Mouse (Mus musculus) spleen, embryonic (tissue): Measurements from ENCODE around the gene Gnaz.

Source experiments
- CTCF ChIA-PET: fragments of 350-600 bp; sonication (Branson Sonifier 250); formaldehyde crosslinking; loops from one replicate; lab custom pipeline; 2022; lab: Charles Lee

The Gnaz gene

GRCm38 (mm10) chr10:75028743-75029142, 61.8 kb downstream of the Gnaz start:
- CTCF ChIA-PET, result no interaction called here

GRCm38 (mm10) chr10:75029677-75030076, 62.7 kb downstream of the Gnaz start:
- CTCF ChIA-PET, result no interaction called here

- CTCF ChIA-PET, result no interaction called here
These were observed 63.3 kb downstream of the Gnaz start for GRCm38 (mm10) chr10:75030234-75030633.

GRCm38 (mm10) chr10:75031345-75032114, 64.6 kb downstream of the Gnaz start:
- CTCF ChIA-PET, result interaction anchor here (0.7 kb wide), 1 partner anchor 467 kb away, joined by 3 read pairs; no protein-coding TSS in a partner anchor

DNA sequence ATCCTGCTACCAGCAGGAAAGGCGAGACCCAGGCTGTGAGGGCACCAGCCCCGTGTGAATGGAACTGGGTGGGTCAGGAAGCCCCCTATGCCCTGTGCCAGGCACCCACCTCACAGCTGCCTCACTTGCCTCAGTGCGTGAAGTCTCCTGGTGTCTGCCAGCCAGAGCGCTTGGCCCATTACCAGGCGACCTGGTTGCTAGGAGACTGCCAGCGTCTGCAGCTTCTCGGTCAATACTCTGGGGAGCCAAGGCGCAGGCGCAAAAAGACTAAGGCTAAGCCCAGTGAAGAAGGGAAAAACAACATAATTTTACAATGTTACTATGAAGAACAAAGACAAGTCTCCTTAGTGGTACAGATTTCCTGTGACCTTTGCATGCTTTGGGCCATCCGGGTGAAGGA, 65.4 kb downstream of the Gnaz start, which contains the start of gene Rsph14:
Rsph14 (minus strand) TSS at position 192 of the 400 bp plus-strand sequence.
- CTCF ChIA-PET, result no interaction called here

- CTCF ChIA-PET, result interaction anchor here (0.6 to 0.7 kb wide), 2 partner anchors 14 to 186 kb away, joined by 3 to 4 read pairs; no protein-coding TSS in a partner anchor
These were observed 70.0 kb downstream of the Gnaz start, which contains the start of gene Rab36 for GRCm38 (mm10) chr10:75036883-75037379. Gene Rab36, plus strand, starts transcription at chr10:75037058.

GRCm38 (mm10) chr10:75042060-75042459, 75.1 kb downstream of the Gnaz start:
- CTCF ChIA-PET, result interaction anchor here (0.6 kb wide), 1 partner anchor 30 kb away, joined by 3 read pairs; no protein-coding TSS in a partner anchor

GRCm38 (mm10) chr10:75044459-75044858, 77.5 kb downstream of the Gnaz start:
- CTCF ChIA-PET, result no interaction called here

DNA sequence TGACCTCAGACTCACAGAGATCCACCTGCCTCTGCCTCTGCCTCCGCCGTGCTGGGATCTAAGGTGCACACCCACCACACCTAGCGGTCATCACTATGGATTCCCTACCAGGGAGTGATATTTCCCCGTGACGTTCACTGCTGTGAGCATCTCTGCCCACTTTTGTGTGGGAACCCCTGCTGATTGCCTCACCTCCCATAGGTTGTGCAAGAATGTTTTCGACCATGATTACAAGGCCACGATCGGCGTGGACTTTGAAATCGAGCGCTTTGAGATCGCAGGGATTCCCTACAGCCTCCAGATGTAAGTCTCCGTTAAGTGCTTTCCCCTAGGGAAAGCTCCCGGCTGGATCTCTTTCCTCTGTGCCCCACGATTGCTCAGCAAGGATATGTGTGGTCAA, 78.9 kb downstream of the Gnaz start:
- CTCF ChIA-PET, result no interaction called here

DNA sequence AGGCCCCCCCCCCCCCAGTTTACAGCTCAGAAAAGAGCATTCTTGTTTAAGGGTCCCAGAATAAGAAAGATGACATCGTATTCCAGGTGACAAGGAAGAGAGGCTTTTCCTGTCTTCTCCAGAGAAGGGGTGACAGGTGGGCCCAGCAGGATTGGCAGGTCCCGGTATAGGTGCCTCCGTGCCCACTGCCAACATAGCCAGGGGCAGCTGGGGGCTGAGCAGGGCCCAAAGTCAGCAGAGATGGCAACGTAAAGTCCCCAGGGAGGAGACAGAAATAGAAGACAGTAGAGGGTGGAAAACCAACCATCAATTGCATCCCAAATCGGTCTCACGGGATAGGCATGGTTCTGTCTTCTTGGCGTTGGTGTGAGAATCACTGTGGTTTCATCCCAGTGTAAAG, 81.7 kb downstream of the Gnaz start:
- CTCF ChIA-PET, result no interaction called here

- CTCF ChIA-PET, result no interaction called here
These were observed 84.5 kb downstream of the Gnaz start for GRCm38 (mm10) chr10:75051364-75052074.

DNA sequence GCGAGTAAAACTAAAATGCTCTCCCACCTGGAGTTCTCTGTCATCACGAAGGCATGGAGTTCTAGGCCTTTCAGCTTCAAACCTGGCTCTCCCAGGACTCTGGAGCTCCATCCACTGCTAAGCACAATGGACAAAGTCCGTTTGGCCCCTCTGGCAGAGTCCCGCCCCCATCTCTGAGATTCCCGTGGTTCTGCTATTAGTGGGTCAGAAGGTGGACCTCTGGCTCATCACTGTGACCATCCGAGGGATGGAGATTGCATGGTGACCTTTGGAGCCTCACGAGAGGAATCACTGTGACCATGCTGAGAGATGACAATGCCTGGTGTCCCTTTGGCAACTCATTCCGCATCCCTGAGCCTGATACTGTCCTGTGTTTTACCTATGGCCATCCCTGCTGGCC, 85.9 kb downstream of the Gnaz start:
- CTCF ChIA-PET, result interaction anchor here (1.0 kb wide), 1 partner anchor 98 kb away, joined by 3 read pairs; no protein-coding TSS in a partner anchor

GRCm38 (mm10) chr10:75053655-75054054, 86.7 kb downstream of the Gnaz start:
- CTCF ChIA-PET, result interaction anchor here (0.6 to 0.7 kb wide), 2 partner anchors 80 to 322 kb away, joined by 3 read pairs; no protein-coding TSS in a partner anchor

DNA sequence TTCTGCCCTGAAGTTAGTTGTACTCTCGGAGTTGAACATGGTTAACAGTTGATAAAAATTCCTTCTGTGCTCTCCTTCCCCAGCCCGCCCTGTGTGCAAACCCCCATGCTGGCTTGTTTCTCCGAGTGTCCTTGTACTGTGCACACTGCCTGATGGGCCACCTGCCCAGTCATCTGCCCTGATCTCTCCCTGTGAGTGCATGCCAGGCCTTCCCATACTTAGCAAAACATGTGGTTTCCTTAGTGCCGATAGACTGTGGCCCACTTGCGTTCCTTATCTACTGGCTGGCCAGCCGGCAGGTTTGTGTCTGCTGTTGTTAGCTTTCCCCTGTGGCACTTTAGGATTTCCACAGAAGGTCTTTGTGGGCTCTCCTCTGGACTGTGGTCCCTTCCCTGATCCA, 87.1 kb downstream of the Gnaz start:
- CTCF ChIA-PET, result interaction anchor here (0.6 to 0.7 kb wide), 2 partner anchors 79 to 322 kb away, joined by 3 read pairs; no protein-coding TSS in a partner anchor

DNA sequence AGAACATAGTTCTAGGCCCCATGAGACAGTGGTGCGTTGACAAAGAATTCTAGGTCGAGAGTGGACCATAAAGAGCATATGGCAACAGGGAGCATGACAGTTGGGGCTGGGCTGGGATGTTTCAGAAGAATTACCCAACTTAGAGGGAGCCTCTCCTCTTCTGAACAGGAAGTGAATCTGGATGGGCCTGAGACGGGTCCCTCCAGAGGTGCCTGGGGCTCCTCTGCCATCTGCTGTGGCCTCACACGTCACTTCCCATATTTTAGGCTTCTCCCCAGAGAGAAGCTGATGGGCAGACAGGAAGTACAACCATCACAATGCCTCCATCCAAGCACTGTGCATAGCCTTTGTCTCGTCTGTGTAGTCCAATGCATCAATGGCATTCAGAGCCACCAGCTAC, 88.7 kb downstream of the Gnaz start:
- CTCF ChIA-PET, result no interaction called here

- CTCF ChIA-PET, result no interaction called here
These were observed 89.3 kb downstream of the Gnaz start for GRCm38 (mm10) chr10:75056255-75056654.

DNA sequence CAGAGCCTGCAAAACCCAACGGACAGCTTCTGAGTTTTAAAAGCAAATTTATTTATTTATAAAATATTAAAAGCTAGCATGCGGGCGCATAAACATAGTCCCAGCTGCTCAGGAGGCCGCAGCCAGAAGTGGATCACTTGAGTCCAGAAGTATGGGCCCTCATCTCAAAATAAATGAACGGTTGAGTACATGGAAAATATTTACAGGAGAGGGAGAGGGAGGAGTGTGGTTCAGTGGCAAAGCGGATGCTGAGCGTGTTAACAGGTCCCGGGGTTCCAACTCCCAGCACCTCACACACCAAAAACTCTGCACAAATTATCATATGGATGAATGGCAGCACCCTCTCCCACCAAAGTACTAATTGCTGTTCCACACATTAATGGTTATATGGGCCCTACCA, 91.4 kb downstream of the Gnaz start:
- CTCF ChIA-PET, result interaction anchor here (0.6 to 0.7 kb wide), 2 partner anchors 14 to 1179 kb away, joined by 4 to 27 read pairs; partner anchors contain the start of gene Prmt2

DNA sequence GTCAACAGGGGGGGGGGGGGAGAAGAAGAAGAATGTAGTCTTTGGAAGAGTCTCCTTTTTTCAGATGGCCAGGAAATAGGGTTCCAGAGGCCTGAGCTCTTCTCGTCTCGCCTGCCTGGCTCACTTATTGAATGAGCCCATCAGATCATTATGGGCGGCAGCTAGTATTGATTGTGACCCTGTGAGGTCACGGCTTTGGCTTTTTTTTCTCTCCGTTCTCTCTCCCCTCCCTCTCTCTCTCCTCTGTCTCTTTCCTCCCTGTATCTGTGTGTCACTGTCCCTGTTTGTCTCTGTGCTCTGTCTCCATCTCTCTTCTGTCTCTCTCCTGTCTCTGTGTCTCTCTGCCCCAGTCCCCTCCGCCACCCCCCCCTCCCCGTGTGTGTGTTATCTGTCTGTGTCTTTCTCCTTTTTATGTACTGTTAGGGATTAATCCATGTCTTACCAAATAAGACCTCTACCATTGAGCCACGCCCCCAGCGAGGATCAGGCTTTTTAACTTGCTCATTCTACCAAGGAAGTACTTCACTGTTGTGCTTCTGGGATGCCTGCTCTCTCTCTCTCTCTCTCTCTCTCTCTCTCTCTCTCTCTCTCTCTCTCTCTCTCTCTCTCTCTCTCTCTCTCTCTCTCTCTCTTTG, 91.9 kb downstream of the Gnaz start:
- CTCF ChIA-PET, result interaction anchor here (0.6 to 1.6 kb wide), 6 partner anchors 14 to 1179 kb away, joined by 3 to 27 read pairs (median 5); partner anchors contain the start of gene Prmt2

- CTCF ChIA-PET, result interaction anchor here (0.7 to 1.6 kb wide), 4 partner anchors 13 to 527 kb away, joined by 3 to 12 read pairs (median 5); no protein-coding TSS in a partner anchor
These were observed 92.4 kb downstream of the Gnaz start for GRCm38 (mm10) chr10:75059396-75059795.

DNA sequence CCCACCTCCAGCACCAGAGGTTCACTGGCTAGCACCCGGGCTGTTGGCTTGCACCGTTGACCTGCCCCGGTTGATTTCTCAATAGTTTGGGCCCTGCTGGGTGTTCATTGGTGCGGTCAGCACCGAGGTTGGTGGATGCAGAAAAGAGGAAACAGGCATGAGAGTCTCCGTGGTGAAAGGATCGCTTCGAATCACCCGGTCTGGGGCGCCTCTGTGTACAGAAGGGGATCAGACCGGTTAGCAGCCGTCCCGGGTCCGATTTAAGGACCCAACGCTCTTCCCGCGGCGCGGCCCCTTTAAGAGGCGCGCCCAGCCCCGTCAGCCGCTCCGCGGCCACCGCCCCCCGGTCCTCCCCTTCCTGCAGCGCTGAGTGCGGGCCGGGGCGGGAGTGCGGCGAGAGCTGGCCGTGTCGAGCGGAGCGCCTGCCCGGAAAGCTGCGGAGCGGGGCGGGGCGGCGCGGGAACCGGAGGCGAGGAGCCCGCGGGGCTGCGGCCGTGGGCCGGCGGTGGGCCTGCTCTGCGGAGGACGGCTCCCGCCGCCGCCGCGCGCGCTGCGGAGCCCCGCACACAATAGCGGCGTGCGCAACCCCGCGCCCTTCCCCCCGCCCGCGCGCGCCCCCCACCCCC, 93.4 kb downstream of the Gnaz start, which contains the start of gene Bcr:
Bcr (plus strand) TSS at position 376 of the 626 bp plus-strand sequence.
- CTCF ChIA-PET, result interaction anchor here (0.9 to 1.6 kb wide), 4 partner anchors 13 to 91 kb away, joined by 3 to 12 read pairs (median 5); no protein-coding TSS in a partner anchor
